Mouse (Mus musculus) adrenal gland, postnatal 14 days (tissue): ENCODE data around the gene Hmcn1. TPM values are rescaled to one million over a fixed set of nuclear protein-coding genes. Genes with fewer than 3 reads are reported as not detected.

Experiments used
- DNase-seq: peaks from one replicate; pipeline ENCODE4 v3.0.0; 2021; ENCODE audit warnings: mixed read lengths
- total RNA-seq: library from RNA; stranded (reverse); gene quantifications from 2 replicates; pipeline ENCODE4 v1.2.3, GENCODE M21; 2021

Hmcn1 gene
- total RNA-seq, 1 experiment from 2014 or later: 4.2 TPM

DNA sequence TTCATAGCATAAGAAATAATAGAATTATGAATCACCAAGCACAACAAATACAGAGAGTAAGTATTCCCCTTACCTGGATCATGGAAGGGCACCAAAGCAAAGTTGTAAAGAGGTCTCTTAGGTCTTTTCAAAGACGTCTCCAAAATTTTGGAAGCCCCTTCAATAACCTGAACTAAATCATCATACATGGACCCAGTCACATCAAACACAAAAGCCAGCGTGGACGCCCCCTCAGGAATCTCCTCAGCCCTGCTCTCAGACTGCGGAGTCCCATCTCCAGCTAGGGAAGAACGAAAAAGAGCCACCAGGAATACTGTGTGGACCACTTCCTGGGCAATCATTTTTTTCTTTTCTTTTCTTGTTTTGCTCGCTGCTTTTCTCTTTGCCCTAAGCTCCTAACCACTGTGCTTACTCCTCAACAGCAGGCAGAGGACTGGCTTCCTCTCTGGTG is 499 bp downstream of the Hmcn1 start:
- DNase-seq: no peak

- DNase-seq: no peak
These were observed 1.3 kb downstream of the Hmcn1 start for GRCm38 (mm10) chr1:150991745-150992554.

DNA sequence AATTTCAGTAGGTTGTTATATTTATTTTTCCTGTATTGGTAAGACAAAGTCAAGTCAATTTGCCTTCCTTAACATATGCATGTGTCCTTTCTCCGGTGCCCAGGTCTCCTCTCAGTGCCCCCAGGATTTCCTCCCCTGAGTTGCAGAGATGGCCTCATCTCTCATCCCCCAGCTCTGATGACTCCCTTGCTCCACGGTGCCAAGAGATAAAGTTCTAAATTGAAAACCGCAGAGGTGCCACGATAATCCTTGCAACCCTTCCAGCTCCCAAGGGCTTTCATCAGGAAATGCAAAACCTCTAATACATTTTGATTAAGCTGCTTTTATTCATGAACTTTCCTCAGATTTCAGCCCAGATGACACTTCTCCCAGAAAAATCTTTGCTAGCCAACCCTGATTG is 8.3 kb downstream of the Hmcn1 start:
- no peak for DNase-seq

- DNase-seq: no peak
These were observed 9.1 kb downstream of the Hmcn1 start for GRCm38 (mm10) chr1:150984092-150984503.

DNA sequence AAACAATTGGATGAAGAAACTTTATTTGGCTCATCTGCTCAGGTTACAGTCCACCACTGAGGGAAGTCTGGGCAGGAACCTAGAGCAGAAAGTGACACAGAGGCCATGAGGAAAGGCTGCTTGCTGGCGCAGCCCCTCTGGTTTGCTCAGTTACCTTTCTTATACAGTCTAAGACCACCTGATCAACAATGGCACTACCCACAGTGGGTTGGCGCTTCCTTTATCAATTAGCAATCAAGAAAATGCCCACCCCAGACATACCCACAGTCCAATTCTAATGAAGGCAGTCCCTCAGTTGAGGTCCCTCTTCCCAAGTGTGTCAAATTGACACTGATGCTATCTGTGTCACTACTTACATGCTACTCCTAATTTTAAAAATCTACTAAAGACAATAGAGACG is 14.6 kb downstream of the Hmcn1 start:
- DNase-seq: no peak

- no peak for DNase-seq
These were observed 17.0 kb downstream of the Hmcn1 start for GRCm38 (mm10) chr1:150976263-150976662.

GRCm38 (mm10) chr1:150959486-150960074 is 33.7 kb downstream of the Hmcn1 start:
- DNase-seq: no peak

DNA sequence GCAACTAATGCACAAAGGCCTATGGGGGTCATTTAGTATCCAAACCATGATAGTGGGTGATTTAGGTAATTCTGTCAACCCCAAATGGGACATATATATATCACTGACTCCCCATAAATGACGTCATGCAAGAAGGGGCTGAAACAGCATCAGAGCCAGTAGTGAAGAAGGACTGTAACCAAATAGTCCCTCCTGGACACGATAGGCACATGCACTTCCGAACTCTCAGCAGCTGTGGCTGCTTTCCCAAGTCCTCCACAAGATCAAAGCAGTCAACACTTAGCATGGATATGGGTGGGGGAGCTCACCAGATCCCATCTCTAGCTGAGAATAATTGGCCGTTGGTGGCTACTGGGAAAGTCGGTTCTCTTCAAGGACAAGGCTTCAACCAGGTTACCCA is 42.2 kb downstream of the Hmcn1 start:
- no peak for DNase-seq

- no peak for DNase-seq
These were observed 43.2 kb downstream of the Hmcn1 start for GRCm38 (mm10) chr1:150950046-150950445.

DNA sequence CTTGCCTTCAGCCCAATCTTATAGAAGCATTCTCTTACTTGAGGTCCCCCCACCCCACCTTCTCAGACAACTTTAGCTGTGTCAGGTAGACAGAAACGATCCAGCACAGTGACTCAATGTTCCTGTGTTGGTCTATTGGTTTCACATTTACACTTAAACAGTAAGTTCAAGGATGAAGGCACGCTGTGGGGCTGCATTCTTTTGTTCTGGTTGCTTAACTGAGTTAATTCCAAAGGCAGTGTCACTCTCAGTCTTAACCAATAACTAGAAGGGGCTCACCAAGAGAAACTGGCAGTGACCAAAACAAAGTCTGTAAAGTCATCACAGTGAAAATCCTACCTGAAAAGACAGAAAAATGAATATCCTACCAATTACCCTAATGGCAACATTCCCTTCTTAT is 44.3 kb downstream of the Hmcn1 start:
- no peak for DNase-seq

DNA sequence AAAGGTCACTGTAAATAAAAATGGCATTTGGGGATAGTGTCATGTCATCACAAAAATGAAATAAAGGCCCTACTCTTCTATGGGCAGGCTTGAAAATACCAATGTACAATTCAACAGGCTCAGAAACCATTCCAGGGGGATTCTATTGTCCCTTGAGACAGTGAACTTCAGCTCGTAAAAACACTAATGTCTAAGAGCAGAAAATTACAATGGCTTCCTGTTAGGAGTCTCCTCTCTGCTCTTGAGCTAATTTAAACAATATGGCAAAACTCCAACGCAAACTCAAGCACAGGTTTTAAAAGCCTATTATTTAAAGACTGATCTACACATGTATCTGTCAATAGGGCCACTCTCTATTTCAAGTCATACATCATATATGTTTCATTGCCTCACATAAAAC is 49.6 kb downstream of the Hmcn1 start:
- no peak for DNase-seq

- DNase-seq: no peak
These were observed 51.1 kb downstream of the Hmcn1 start for GRCm38 (mm10) chr1:150942143-150942542.

DNA sequence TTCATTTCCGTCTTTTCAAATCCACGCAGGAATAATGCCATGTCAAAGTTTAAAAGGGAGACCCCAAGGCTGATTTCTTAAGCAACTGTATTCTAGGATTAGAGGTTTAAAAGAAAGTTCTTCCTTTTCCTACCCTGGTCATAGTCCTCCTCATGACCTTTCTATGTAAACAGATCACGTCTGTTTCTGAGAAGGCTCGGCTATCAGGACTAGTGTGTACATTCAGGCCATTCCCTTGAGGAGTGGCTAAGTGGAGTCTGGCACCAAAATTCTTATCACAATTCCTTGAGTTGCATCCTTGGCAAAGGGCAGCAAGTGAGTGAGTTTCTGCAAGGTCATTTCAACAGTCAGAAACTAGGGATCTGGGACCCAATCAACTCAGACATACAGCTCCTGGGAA is 56.4 kb downstream of the Hmcn1 start:
- no peak for DNase-seq

- no peak for DNase-seq
These were observed 59.6 kb downstream of the Hmcn1 start for GRCm38 (mm10) chr1:150933616-150934015.

GRCm38 (mm10) chr1:150920860-150921259 is 72.4 kb downstream of the Hmcn1 start:
- no peak for DNase-seq

GRCm38 (mm10) chr1:150920276-150920675 is 73.0 kb downstream of the Hmcn1 start:
- peak; percentile 72 for DNase-seq

- DNase-seq: peak; percentile 19
These were observed 78.3 kb downstream of the Hmcn1 start for GRCm38 (mm10) chr1:150914936-150915335.

GRCm38 (mm10) chr1:150913586-150914136 is 79.6 kb downstream of the Hmcn1 start:
- no peak for DNase-seq

GRCm38 (mm10) chr1:150909642-150910041 is 83.6 kb downstream of the Hmcn1 start:
- DNase-seq: peak; percentile 18

DNA sequence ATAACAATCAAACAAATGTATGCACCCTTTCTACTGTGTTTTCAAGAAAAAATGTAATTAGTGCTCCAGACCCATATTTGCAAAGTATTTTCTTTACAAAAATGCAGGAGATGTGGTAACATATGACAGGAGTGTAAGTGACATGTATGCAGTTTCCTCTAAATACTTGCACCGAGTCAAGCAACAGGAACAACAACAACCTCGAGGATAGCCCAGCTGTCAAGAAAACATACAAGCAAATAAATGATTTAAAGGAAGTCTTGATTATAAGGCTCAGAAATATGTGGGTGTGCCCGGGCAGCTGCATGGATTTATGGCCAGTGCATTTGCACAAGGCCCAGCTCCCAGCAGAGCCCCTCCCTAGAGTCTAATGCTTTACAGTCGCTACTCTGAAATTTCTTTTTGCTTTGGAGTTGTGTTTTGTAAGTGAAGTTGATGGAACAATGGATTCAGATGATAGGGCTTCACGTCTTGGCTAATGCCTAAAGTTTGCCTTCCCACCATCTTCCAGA is 99.5 kb downstream of the Hmcn1 start:
- DNase-seq: no peak

- peak; percentile 6 for DNase-seq
These were observed 103.2 kb downstream of the Hmcn1 start for GRCm38 (mm10) chr1:150890017-150890416.

- DNase-seq: no peak
These were observed 107.0 kb downstream of the Hmcn1 start for GRCm38 (mm10) chr1:150886267-150886666.

DNA sequence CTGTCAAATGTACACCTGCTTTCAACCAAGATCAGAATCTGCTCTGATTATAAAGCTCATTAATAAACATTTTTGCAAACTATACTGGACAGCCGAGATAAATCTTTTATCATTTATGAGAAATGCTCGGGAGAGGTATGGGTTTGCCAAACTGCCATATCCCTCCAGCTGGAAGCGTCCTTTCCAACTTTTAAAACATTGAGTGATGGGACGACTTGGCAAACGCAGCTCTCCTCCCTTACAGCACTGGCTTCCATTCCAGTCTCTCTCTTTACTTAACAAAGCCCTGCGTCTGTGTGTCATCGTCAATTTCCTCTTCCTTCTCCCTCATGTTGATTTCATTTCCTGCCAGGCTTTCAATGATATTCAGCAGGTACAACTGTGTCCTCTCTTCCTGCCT is 114.8 kb downstream of the Hmcn1 start:
- DNase-seq: no peak
